ENCODE assay signal across 18 mouse cellular contexts in genomic region chr14:78563211-78563610, GRCm38 (mm10). TPM values are rescaled to one million over a fixed set of nuclear protein-coding genes. Genes with fewer than 3 reads are reported as not detected.
A peak's percentile ranks its signal among the peaks of the same experiment; 100 is the strongest.
DNase-seq lines count a peak whose midpoint lies in the region; TF ChIP-seq lines count a peak whose summit lies in the region.
"Had no signal": no experiment of that assay in that cellular context is flagged by ENCODE, and none has a peak within 500 bp of the region (broad histone marks: within the 10 kb centered on the region; RNA-seq: fewer than 3 reads in every experiment).

No protein-coding gene starts in this region.

- no peak overlapping the region for H3K4me3 ChIP-seq in layer of hippocampus, adult 2 months
- H3K4me3 ChIP-seq: forebrain, embryonic 15.5 days; heart, embryonic 10.5 days; hindbrain, embryonic 12.5 days had no signal

- no peak for TF ChIP-seq POLR2A in brain, embryonic 14.5 days (IDR thresholded peaks at IDR 0.05; ENCODE audit: borderline replicate concordance, extremely low read depth, insufficient read depth, insufficient read length, poor library complexity, severe bottlenecking)

- peak; percentile 14 for DNase-seq in kidney, adult 11 months
- DNase-seq in kidney, postnatal 10 days = no peak
- DNase-seq in layer of hippocampus, adult 2 months (ENCODE audit: low spot score in 2 of 2) = no peak
- DNase-seq in layer of hippocampus, adult 8-10 months (ENCODE audit: low spot score in 2 of 2) = no peak
- peak; percentile 11 for DNase-seq in brain, embryonic 14.5 days (ENCODE audit: low read depth)
- DNase-seq in forelimb bud, embryonic 11.5 days (ENCODE audit: low read depth, low spot score) = peak; percentile 36
- no peak for DNase-seq in layer of hippocampus, adult 18-20 months (ENCODE audit: low spot score in 2 of 2)
- DNase-seq: adrenal gland, postnatal 14 days; cerebellum, adult 18-20 months; cerebellum, adult 9-11 months; cerebellum, postnatal 36 days; gastrocnemius, postnatal 10 days; heart, adult 18-20 months; heart, postnatal 10 days; heart, postnatal 4 days had no signal

- peak overlapping the region; percentile 62 for H3K27ac ChIP-seq in layer of hippocampus, adult 2 months
- H3K27ac ChIP-seq: forebrain, embryonic 15.5 days; heart, embryonic 10.5 days; hindbrain, embryonic 12.5 days had no signal

- TF ChIP-seq CTCF in layer of hippocampus, adult 2 months (conservative IDR thresholded peaks at IDR 0.05) = no peak
- TF ChIP-seq CTCF in brain, embryonic 14.5 days (IDR thresholded peaks at IDR 0.05; ENCODE audit: borderline replicate concordance, extremely low read depth, insufficient read depth, insufficient read length) = no peak

RNA-seq across cellular contexts. Expression of gene Akap11, which starts 26.6 kb away (rescaled TPM):
- 100 to 1,000 TPM; 194 to 196 TPM for total RNA-seq in layer of hippocampus, adult 2 months (2021)
- 100 to 1,000 TPM; 180 to 203 (median 189) TPM for total RNA-seq in layer of hippocampus, adult 8-10 months (2022)
- 35.1 and 43.8 TPM in 2 replicates for polyA plus RNA-seq in brain, embryonic 14.5 days (2012; rRNA removed)
- 100 to 1,000 TPM; 183 to 188 TPM for total RNA-seq in layer of hippocampus, adult 18-20 months (2021)

Comparison
In these comparisons a context has a peak if more than half of its experiments do, and no peak if none do; other contexts are left out.
1. DNase-seq: peak in kidney, adult 11 months (single experiment), brain, embryonic 14.5 days (single experiment) and forelimb bud, embryonic 11.5 days (single experiment); none in kidney, postnatal 10 days (single experiment), layer of hippocampus, adult 2 months (0 of 2), layer of hippocampus, adult 8-10 months (0 of 2) and layer of hippocampus, adult 18-20 months (0 of 2).